Mouse (Mus musculus) C2C12 (cell line): Measurements from ENCODE around the gene Dync1li2.

Source experiments
- CEBPB ChIP-seq: IDR thresholded peaks from one replicate; pipeline ENCODE4 v1.6.1; 2011; ENCODE audit warnings: low read depth, mild to moderate bottlenecking, control low read depth, moderate library complexity
- CTCF ChIP-seq: IDR thresholded peaks from one replicate; pipeline ENCODE4 v1.5.1; 2011; ENCODE audit not compliant: control insufficient read depth, insufficient read depth, insufficient read length
- FOSL1 ChIP-seq: IDR thresholded peaks from one replicate; pipeline ENCODE4 v1.8.0; 2011; ENCODE audit warnings: mild to moderate bottlenecking, low read length; ENCODE audit not compliant: poor library complexity, insufficient read depth, severe bottlenecking
- MAX ChIP-seq: IDR thresholded peaks from one replicate; pipeline ENCODE4 v1.6.1; 2011; ENCODE audit warnings: mild to moderate bottlenecking, control low read depth
- MYOD1 ChIP-seq: IDR thresholded peaks from one replicate; pipeline ENCODE4 v1.6.1; 2011; ENCODE audit warnings: low read depth; ENCODE audit not compliant: control insufficient read depth, insufficient read length
- MYOG ChIP-seq: IDR thresholded peaks from one replicate; pipeline ENCODE4 v1.6.1; 2011; ENCODE audit not compliant: control insufficient read depth, insufficient read length; ENCODE audit errors: extremely low read depth
- USF1 ChIP-seq: IDR thresholded peaks from one replicate; pipeline ENCODE4 v1.6.1; 2011; ENCODE audit warnings: low read depth, mild to moderate bottlenecking, control low read depth, moderate library complexity

DNA sequence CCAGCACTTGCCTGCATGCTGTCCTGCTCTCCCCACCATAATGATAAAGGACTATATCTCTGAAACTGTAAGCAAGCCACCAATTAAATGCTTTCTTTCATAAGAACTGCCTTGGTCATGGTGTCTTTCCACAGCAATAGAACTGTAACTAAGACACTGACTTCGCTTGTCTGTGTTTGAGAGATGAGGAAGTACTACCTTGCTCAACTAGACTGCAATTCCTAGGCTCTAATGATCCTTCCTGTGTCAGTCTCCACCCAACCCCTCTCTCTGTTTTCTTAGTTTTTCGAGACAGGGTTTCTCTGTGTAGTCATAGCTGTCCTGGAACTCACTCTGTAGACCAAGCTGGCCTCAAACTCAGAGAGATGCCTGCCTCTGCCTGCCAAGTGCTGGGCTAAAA lies 24.6 kb upstream of the Dync1li2 start:
- TF ChIP-seq CTCF, result no peak
- no peak for TF ChIP-seq MYOD1
- no peak for TF ChIP-seq USF1
- TF ChIP-seq FOSL1, result no peak
- no peak for TF ChIP-seq MYOG
- no peak for TF ChIP-seq MAX
- no peak for TF ChIP-seq CEBPB
